Mouse (Mus musculus): ENCODE data around the gene Gpr45.
"Not testable (repeated sequence)": the region's sequence is repeated elsewhere in the genome, so short reads cannot be mapped to it uniquely, and the experiment has no call there.

Gene Gpr45
- long read RNA-seq, experiment 1, partial matches to known transcripts, result 0 of 1 reads
- long read RNA-seq, experiment 1, other reads (novel, unspliced or antisense), result 0 of 1 reads
- long read RNA-seq, experiment 2, partial matches to known transcripts, result 0 of 1 reads
- long read RNA-seq, experiment 2, other reads (novel, unspliced or antisense), result 0 of 1 reads

GRCm38 (mm10) chr1:42952734-42953481, at the start of gene Gpr45:
Gpr45 (plus strand) TSS chr1:42952872.
- intact Hi-C loops (cut with DNase I), result no loop called here

DNA sequence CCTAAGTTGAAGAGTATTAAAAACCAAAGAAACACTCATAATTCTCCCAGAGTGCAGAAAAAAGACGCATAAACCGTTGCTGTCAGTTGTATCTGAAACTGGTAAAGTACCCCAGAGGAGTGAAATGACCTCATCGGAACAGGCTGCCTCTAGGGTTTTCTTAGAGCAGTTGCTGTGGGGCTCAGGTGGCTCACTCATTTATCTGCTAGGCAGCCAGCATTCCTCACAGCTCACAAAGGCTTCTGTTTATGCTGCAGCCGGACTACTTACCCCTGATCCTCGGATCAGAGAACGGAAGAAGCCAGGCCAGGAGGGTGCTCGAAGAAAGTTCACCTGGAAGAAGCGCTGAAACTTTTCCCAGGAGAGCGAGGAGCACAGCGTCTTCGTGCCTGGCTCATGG, 47.5 kb upstream of the Gpr45 start:
- intact Hi-C loops (cut with DNase I), result no loop called here

- intact Hi-C loops (cut with DNase I), result no loop called here
Observed at GRCm38 (mm10) chr1:42906696-42907095, 46.0 kb upstream of the Gpr45 start.

GRCm38 (mm10) chr1:42907153-42907552, 45.5 kb upstream of the Gpr45 start:
- intact Hi-C loops (cut with DNase I), result no loop called here

- intact Hi-C loops (cut with DNase I), result loop anchor here (2.0 to 5.0 kb wide), 2 partner anchors 152 to 187 kb away; no protein-coding TSS in a partner anchor
Observed at GRCm38 (mm10) chr1:42915062-42915461, 37.6 kb upstream of the Gpr45 start.

DNA sequence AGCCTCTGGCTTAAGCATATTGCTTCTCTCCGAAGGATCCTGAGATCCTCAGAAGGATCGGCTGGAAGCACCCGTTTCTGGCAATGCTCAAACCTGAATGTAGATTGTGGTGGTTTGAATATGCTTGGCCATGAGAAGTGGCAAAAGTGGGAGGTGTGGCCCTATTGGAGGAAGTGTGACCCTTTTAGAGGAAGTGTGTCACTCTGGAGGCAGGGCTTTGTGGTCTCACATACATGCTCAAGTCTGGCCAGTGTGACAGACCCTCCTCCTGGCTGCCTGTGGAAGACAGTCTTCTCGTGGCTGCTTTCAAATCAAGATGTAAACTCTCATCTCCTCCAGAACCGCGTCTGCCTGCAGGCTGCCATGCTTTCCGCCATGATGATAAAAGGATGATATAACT, 36.0 kb upstream of the Gpr45 start:
- intact Hi-C loops (cut with DNase I), result loop anchor here (5.0 kb wide), 1 partner anchor 186 kb away; no protein-coding TSS in a partner anchor

- intact Hi-C loops (cut with DNase I), result loop anchor here (5.0 kb wide), 1 partner anchor 184 kb away; no protein-coding TSS in a partner anchor
Observed at GRCm38 (mm10) chr1:42917908-42918307, 34.8 kb upstream of the Gpr45 start.

DNA sequence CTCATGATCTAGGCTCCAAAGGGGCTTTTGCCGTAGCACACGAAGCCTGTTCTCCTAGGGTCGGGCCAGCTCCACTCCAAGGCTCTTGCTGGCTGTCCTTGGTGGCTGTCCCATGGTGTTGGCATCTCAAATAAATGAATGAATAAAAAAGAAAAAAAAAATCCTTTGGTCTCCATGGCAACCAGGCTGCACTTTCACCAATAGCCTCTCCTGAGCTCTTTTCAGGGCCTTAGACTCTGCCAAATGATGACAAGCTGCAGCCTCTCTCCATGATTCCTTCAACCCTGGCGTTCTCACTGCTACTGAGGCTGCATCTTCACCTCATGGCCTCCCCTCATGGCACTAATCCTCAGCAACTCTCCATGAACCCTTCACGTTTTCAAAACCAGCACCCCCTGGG, 28.7 kb upstream of the Gpr45 start:
- intact Hi-C loops (cut with DNase I), result no loop called here

DNA sequence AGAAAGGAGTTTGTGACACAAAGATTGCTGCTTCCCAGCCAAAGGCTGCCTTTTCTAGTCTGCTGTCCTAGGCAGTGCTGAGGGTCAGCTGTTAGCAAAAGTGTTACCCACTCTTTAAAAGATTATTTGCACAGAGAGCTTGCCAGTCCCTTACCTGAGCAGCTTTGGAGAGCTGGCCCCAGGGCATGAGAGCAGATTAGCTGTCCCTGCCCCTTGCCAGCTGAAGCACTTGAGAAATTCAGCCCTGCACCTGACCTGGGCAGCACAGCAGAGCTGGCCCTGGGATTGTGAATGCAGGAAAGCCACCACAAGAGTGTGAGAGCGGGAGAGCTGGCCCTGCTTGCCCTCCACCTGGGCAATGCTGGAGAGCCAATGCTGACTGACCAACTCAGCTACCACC, 19.1 kb upstream of the Gpr45 start:
- intact Hi-C loops (cut with DNase I), result loop anchor here (10.0 kb wide), 1 partner anchor 331 kb away; no protein-coding TSS in a partner anchor

- intact Hi-C loops (cut with DNase I), result no loop called here
Observed at GRCm38 (mm10) chr1:42948486-42948885, 4.2 kb upstream of the Gpr45 start.

DNA sequence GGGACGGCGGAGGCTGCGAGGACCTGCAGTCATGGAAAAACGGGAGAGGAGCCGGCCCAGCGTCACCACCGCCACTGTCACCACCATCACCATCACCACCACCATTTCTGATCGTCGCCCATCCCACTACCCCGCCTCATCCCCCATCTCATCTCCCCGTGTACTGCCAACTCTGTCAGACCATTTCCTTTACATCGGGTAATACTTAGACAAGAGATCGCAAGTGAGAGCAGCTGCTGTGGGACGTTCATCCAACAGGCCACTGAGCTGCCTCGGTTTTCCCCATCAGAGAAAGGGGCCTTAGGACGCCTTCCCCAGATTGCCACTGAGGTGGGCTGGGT, 780 bp downstream of the Gpr45 start:
- intact Hi-C loops (cut with DNase I), result no loop called here

GRCm38 (mm10) chr1:42956828-42957227, 4.2 kb downstream of the Gpr45 start:
- intact Hi-C loops (cut with DNase I), result no loop called here

DNA sequence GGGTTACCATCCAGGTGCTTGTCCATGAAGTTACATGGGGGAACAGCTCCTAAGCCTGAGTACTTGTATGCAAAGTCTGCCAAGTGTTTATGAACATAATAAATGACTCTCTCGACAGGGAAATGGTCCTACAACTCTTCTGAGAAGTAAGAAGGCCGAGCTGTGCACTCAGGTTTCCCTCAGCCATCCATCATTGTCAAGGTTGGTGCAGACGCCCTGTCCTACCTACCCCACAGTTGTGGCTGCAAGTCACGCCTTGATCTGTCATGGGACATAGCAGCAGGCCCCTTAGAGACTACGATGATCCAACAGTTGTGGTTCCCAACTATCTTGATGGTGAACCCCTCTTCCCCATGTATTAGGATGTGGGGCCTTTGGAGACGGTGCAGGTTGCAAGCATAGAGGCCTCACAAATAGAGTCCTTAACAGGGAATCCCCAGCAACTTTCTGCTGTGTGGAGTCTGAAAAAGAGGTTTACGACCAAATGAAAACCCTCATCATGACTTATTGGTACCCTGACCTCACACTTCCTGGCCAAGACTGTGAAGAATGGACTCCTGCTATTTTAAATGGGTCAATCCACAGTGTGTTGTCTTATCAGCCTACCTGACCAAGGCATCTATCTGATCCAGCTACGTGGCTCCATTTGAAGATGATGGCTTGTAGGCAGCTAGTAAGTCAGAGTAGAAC, 30.6 kb downstream of the Gpr45 start:
- intact Hi-C loops (cut with DNase I), result no loop called here

- intact Hi-C loops (cut with DNase I), result no loop called here
Observed at GRCm38 (mm10) chr1:42984119-42984518, 31.4 kb downstream of the Gpr45 start.

- intact Hi-C loops (cut with DNase I), result no loop called here
Observed at GRCm38 (mm10) chr1:42988996-42989395, 36.3 kb downstream of the Gpr45 start.

GRCm38 (mm10) chr1:43006051-43006514, 53.4 kb downstream of the Gpr45 start:
- intact Hi-C loops (cut with DNase I), result no loop called here

DNA sequence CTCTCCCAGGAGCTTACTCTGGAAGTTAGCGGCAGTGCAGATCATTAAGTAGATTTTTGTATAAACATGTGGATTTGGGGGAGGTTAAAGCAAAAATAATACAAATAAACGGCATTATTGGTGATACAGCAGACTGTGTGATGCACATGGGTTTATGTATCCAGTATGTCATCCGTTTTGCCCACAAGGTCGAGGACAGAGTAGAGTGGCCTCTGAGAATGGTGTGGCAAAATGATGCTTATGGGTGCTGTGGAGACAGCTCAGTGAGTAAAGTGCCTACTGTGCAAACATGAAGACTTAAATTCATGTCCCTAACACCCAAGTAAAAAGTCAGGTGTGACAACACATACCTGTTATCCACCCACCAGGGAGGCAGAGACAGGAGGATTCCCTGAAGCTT, 53.9 kb downstream of the Gpr45 start:
- intact Hi-C loops (cut with DNase I), result no loop called here

DNA sequence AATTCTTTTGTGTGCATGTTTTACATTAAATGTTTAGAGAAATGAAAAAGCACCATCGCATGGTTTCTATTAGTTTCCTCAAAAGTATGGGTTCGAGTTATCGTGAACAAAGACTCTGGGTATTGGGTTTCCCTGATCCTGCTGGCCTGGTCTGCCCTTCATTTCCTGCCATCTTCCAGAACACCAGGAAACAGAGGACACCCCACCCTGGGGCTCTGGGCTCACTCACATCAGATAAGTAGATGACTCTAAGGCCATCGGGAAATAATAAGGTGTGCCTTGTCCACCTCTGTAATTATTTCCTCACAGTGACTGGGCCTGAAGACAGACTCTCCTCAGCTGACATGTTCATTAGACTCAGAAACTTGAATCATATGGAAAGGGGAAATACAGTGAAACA, 57.8 kb downstream of the Gpr45 start:
- intact Hi-C loops (cut with DNase I), result no loop called here

DNA sequence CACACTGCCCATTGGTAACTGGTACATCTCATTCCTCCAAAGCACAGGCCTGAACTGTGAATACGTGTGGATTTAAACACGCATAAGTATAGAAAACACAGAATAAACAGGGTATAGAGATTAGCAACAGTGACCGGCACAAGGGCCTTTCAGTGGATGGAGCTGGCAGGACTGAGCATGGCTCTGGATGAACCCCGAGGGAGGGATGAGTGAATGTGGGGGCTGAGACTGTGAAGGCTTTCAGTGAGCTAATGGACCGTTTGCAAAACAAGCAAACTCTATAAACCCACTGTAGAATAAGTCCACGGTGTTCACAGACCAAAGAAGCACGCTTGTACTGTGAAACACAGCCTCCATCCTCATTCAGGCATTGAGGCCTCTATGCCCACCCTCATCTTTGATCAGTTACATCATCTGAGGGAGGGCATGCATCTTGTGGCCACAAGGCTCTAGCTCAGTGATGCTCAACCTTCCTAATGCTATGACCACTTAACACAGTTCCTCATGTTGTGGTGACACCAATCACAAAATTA, 62.5 kb downstream of the Gpr45 start:
- intact Hi-C loops (cut with DNase I), result not testable (repeated sequence)

DNA sequence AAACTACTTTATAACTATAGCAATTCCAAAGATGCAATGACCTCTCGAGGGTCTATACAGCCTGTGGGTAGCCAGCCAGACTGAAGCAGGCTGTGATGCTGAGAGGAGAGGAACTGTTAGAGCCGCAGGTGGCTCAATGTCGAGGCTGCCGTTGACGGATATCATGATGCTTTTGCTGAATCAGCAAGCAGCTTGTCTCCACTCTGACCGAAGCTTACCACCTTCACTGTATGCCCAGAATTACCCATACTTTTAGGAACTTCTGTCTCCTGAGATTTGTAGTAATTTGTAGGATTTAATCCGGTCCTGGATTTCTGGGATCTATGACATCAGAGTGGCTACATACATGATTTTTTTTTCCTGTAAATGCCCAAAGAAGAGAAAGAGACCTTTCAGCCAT, 83.3 kb downstream of the Gpr45 start:
- intact Hi-C loops (cut with DNase I), result no loop called here

- intact Hi-C loops (cut with DNase I), result no loop called here
Observed at GRCm38 (mm10) chr1:43042271-43042670, 89.6 kb downstream of the Gpr45 start.

All from adrenal gland (tissue).